Mouse (Mus musculus): ENCODE data around the gene Pacrg.

DNA sequence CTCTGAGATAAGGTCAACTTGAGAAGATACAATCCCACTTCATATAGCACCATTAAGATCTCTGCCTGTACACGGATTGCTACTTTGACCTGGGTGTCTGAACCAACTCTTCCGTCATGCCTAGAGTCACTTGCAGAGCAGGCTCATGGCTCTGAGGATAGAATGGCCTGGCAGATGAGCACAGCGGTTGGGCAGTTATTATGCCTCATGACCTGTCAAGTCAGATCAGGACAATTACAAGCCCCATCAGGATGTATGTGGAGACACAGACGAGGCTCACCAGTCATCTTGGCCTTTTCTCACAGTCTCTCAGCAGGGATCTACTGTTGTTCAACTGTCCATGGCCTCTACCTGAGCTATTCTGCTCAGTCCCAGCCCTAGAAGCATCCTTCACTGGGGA is 424.0 kb downstream of the Pacrg start:
- TF ChIP-seq POLR2AphosphoS5 (IDR thresholded peaks at IDR 0.05; ENCODE audit: insufficient replicate concordance, low read depth, low read length) (no peak), CTCF (IDR thresholded peaks at IDR 0.05; ENCODE audit: low read depth, low read length) (no peak), TAL1 (conservative IDR thresholded peaks at IDR 0.05; ENCODE audit: low read depth, low read length) (no peak), GATA1 (IDR thresholded peaks at IDR 0.05; ENCODE audit: borderline replicate concordance, low read length) (no peak), GATA2 (IDR thresholded peaks at IDR 0.05; ENCODE audit: borderline replicate concordance, low read depth, low read length) (no peak)

Data from G1E (cell line).